Mouse (Mus musculus): ENCODE results near the gene Phlda1. TPM values are rescaled to one million over a fixed set of nuclear protein-coding genes. Genes with fewer than 3 reads are reported as not detected.

The Phlda1 gene
- 13.4 and 17.5 TPM in 2 replicates for polyA plus RNA-seq (2012; rRNA removed)

GRCm38 (mm10) chr10:111506101-111506925, at the start of gene Phlda1:
Gene Phlda1 (plus strand): TSS chr10:111506286.
- Histone ChIP-seq H3K4me3 (replicated peaks; ENCODE audit: insufficient read depth, low read depth, low read length) (peak within 1 kb of the TSS; percentile 81), H3K4me1 (ENCODE audit: control insufficient read depth, insufficient read depth, low read length) (no peaks in the 10 kb centered on the region), H3K27me3 (ENCODE audit: control insufficient read depth, insufficient read depth, low read length) (no peaks in the 10 kb centered on the region), H3K27ac (ENCODE audit: insufficient read depth, low read length) (peak within 1 kb of the TSS; percentile 19; the same call in 1 of the 2 replicates)
- TF ChIP-seq CTCF (IDR thresholded peaks at IDR 0.05; ENCODE audit: borderline replicate concordance, insufficient read depth, low read depth, low read length) (no peak), POLR2A (IDR thresholded peaks at IDR 0.05; ENCODE audit: borderline replicate concordance, insufficient read depth, low read length) (peak; percentile 25; the same call in 1 of the 2 replicates)
- WGBS, result under 1% methylated on average over 93 of the region's 94 CpGs
- DNase-seq, result peak; percentile 86 to 89

GRCm38 (mm10) chr10:111458088-111458487, 48.0 kb upstream of the Phlda1 start:
- 74% methylated on average over 7 of the region's 7 CpGs for WGBS
- no peak overlapping the region for H3K27ac ChIP-seq (ENCODE audit: insufficient read depth, low read length)
- DNase-seq, result no peak
- H3K4me1 ChIP-seq (ENCODE audit: control insufficient read depth, insufficient read depth, low read length), result no peaks in the 10 kb centered on the region; the same call in 1 of the 2 replicates
- TF ChIP-seq CTCF (IDR thresholded peaks at IDR 0.05; ENCODE audit: borderline replicate concordance, insufficient read depth, low read depth, low read length) (no peak), POLR2A (IDR thresholded peaks at IDR 0.05; ENCODE audit: borderline replicate concordance, insufficient read depth, low read length) (no peak)
- no peaks in the 10 kb centered on the region for H3K27me3 ChIP-seq (ENCODE audit: control insufficient read depth, insufficient read depth, low read length)
- H3K4me3 ChIP-seq (replicated peaks; ENCODE audit: insufficient read depth, low read depth, low read length), result no peak overlapping the region

- TF ChIP-seq CTCF (IDR thresholded peaks at IDR 0.05; ENCODE audit: borderline replicate concordance, insufficient read depth, low read depth, low read length) (no peak), POLR2A (IDR thresholded peaks at IDR 0.05; ENCODE audit: borderline replicate concordance, insufficient read depth, low read length) (no peak)
- Histone ChIP-seq H3K27me3 (ENCODE audit: control insufficient read depth, insufficient read depth, low read length) (no peaks in the 10 kb centered on the region), H3K27ac (ENCODE audit: insufficient read depth, low read length) (no peak overlapping the region), H3K4me1 (ENCODE audit: control insufficient read depth, insufficient read depth, low read length) (no peaks in the 10 kb centered on the region; the same call in 1 of the 2 replicates), H3K4me3 (replicated peaks; ENCODE audit: insufficient read depth, low read depth, low read length) (no peak overlapping the region)
- no peak for DNase-seq
- WGBS, result 13% methylated on average over 9 of the region's 9 CpGs
Observed at GRCm38 (mm10) chr10:111459040-111459439, 47.0 kb upstream of the Phlda1 start.

GRCm38 (mm10) chr10:111459874-111460273, 46.2 kb upstream of the Phlda1 start:
- Histone ChIP-seq H3K4me1 (ENCODE audit: control insufficient read depth, insufficient read depth, low read length) (no peaks in the 10 kb centered on the region; the same call in 1 of the 2 replicates), H3K27me3 (ENCODE audit: control insufficient read depth, insufficient read depth, low read length) (no peaks in the 10 kb centered on the region), H3K27ac (ENCODE audit: insufficient read depth, low read length) (no peak overlapping the region), H3K4me3 (replicated peaks; ENCODE audit: insufficient read depth, low read depth, low read length) (no peak overlapping the region)
- 75% methylated on average over 3 of the region's 3 CpGs for WGBS
- no peak for DNase-seq
- TF ChIP-seq POLR2A (IDR thresholded peaks at IDR 0.05; ENCODE audit: borderline replicate concordance, insufficient read depth, low read length) (no peak), CTCF (IDR thresholded peaks at IDR 0.05; ENCODE audit: borderline replicate concordance, insufficient read depth, low read depth, low read length) (no peak)

GRCm38 (mm10) chr10:111460381-111460780, 45.7 kb upstream of the Phlda1 start:
- TF ChIP-seq CTCF (IDR thresholded peaks at IDR 0.05; ENCODE audit: borderline replicate concordance, insufficient read depth, low read depth, low read length), result no peak
- TF ChIP-seq POLR2A (IDR thresholded peaks at IDR 0.05; ENCODE audit: borderline replicate concordance, insufficient read depth, low read length), result no peak
- no peak overlapping the region for H3K27ac ChIP-seq (ENCODE audit: insufficient read depth, low read length)
- no peak overlapping the region for H3K4me3 ChIP-seq (replicated peaks; ENCODE audit: insufficient read depth, low read depth, low read length)
- H3K27me3 ChIP-seq (ENCODE audit: control insufficient read depth, insufficient read depth, low read length), result no peaks in the 10 kb centered on the region
- DNase-seq, result no peak
- no peaks in the 10 kb centered on the region; the same call in 1 of the 2 replicates for H3K4me1 ChIP-seq (ENCODE audit: control insufficient read depth, insufficient read depth, low read length)
- WGBS, result 31% methylated on average over 4 of the region's 4 CpGs

- no peak overlapping the region for H3K27ac ChIP-seq (ENCODE audit: insufficient read depth, low read length)
- no peak for TF ChIP-seq POLR2A (IDR thresholded peaks at IDR 0.05; ENCODE audit: borderline replicate concordance, insufficient read depth, low read length)
- no peaks in the 10 kb centered on the region for H3K27me3 ChIP-seq (ENCODE audit: control insufficient read depth, insufficient read depth, low read length)
- WGBS, result 89% methylated on average over 1 of the region's 1 CpGs
- no peak for DNase-seq
- no peaks in the 10 kb centered on the region for H3K4me1 ChIP-seq (ENCODE audit: control insufficient read depth, insufficient read depth, low read length)
- no peak overlapping the region for H3K4me3 ChIP-seq (replicated peaks; ENCODE audit: insufficient read depth, low read depth, low read length)
Observed at GRCm38 (mm10) chr10:111464833-111465232, 41.3 kb upstream of the Phlda1 start.

GRCm38 (mm10) chr10:111465409-111465808, 40.7 kb upstream of the Phlda1 start:
- WGBS, result 59% methylated on average over 2 of the region's 2 CpGs

GRCm38 (mm10) chr10:111471166-111471565, 34.9 kb upstream of the Phlda1 start:
- WGBS, result 73% methylated on average over 9 of the region's 9 CpGs
- Histone ChIP-seq H3K27me3 (ENCODE audit: control insufficient read depth, insufficient read depth, low read length) (no peaks in the 10 kb centered on the region), H3K4me1 (ENCODE audit: control insufficient read depth, insufficient read depth, low read length) (no peaks in the 10 kb centered on the region; the same call in none of the 2 replicates), H3K4me3 (replicated peaks; ENCODE audit: insufficient read depth, low read depth, low read length) (no peak overlapping the region), H3K27ac (ENCODE audit: insufficient read depth, low read length) (no peak overlapping the region)
- no peak for TF ChIP-seq POLR2A (IDR thresholded peaks at IDR 0.05; ENCODE audit: borderline replicate concordance, insufficient read depth, low read length)
- TF ChIP-seq CTCF (IDR thresholded peaks at IDR 0.05; ENCODE audit: borderline replicate concordance, insufficient read depth, low read depth, low read length), result no peak
- no peak for DNase-seq

More at GRCm38 (mm10) chr10:111465409-111465808, 40.7 kb upstream of the Phlda1 start:
- no peak for TF ChIP-seq POLR2A (IDR thresholded peaks at IDR 0.05; ENCODE audit: borderline replicate concordance, insufficient read depth, low read length)
- TF ChIP-seq CTCF (IDR thresholded peaks at IDR 0.05; ENCODE audit: borderline replicate concordance, insufficient read depth, low read depth, low read length), result no peak
- no peaks in the 10 kb centered on the region for H3K27me3 ChIP-seq (ENCODE audit: control insufficient read depth, insufficient read depth, low read length)
- H3K4me3 ChIP-seq (replicated peaks; ENCODE audit: insufficient read depth, low read depth, low read length), result no peak overlapping the region
- H3K27ac ChIP-seq (ENCODE audit: insufficient read depth, low read length), result no peak overlapping the region
- DNase-seq, result no peak
- H3K4me1 ChIP-seq (ENCODE audit: control insufficient read depth, insufficient read depth, low read length), result no peaks in the 10 kb centered on the region
